Mouse (Mus musculus) heart, adult 2 months (tissue): ENCODE measurements around the gene Neurod1.

Experiments
- CTCF ChIP-seq: fragments of 200-600 bp; IDR thresholded peaks from 2 replicates; pipeline ENCODE4 v1.8.1; 2022; ENCODE audit warnings: antibody characterized with exemption, mild to moderate bottlenecking, moderate library complexity
- EP300 ChIP-seq: fragments of 200-500 bp; IDR thresholded peaks from 2 replicates; pipeline ENCODE4 v1.6.1; 2011; ENCODE audit warnings: low read depth, low read length, control low read depth; ENCODE audit not compliant: insufficient read depth
- POLR2A ChIP-seq: fragments of 200-500 bp; IDR thresholded peaks from 2 replicates; pipeline ENCODE4 v1.6.1; 2011; ENCODE audit warnings: mild to moderate bottlenecking, low read depth, low read length, control low read depth; ENCODE audit not compliant: insufficient read depth

DNA sequence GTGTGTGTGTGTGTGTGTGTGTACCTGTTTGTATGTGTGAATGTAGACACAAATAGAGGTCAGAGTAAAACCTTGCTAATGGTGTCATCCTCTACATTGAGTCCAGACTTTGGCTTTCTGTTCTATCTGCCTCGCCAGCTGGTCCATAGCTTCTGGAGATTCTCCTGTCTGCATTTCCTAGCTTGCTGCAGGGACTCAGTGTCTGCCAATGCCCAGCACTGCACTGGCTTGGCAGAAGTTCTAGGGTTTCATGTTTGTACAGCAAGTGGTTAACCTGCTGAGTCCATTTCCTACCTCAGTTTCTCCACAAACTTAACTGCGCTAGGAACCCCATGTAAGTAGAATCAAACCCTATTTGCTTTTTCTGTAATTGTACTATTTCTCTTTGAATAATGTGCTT, 26.0 kb upstream of the Neurod1 start:
- TF ChIP-seq CTCF (no peak), POLR2A (no peak), EP300 (no peak)
